Mouse (Mus musculus) hindbrain, embryonic 16.5 days (tissue): Measurements from ENCODE around the gene Smg6. TPM values are rescaled to one million over a fixed set of nuclear protein-coding genes. Genes with fewer than 3 reads are reported as not detected.

ENCODE experiments used
- ATAC-seq: fragments of 200-750 bp; cut with Nextera tagmentation; 2 replicates; pipeline ENCODE4 v1.8.0; 2017; ENCODE audit warnings: moderate TSS enrichment, moderate library complexity
- H3K27ac ChIP-seq: fragments of 300-500 bp; sonication (generic); 2 replicates; pipeline ENCODE4 v1.5.1; 2014; ENCODE audit warnings: low read depth, mild to moderate bottlenecking, control low read depth, low read length, moderate library complexity
- H3K27me3 ChIP-seq: fragments of 300-500 bp; sonication (generic); replicated peaks from 2 replicates; pipeline ENCODE4 v1.6.1; 2014; ENCODE audit warnings: low read length; ENCODE audit not compliant: control insufficient read depth, insufficient read depth
- H3K36me3 ChIP-seq: fragments of 300-500 bp; sonication (generic); 2 replicates; pipeline ENCODE4 v1.6.1; 2014; ENCODE audit warnings: mild to moderate bottlenecking, low read length, moderate library complexity, mixed read lengths; ENCODE audit not compliant: control insufficient read depth, insufficient read depth
- H3K4me1 ChIP-seq: fragments of 300-500 bp; sonication (generic); 2 replicates; pipeline ENCODE4 v1.6.1; 2014; ENCODE audit warnings: low read depth, low read length; ENCODE audit not compliant: control insufficient read depth, insufficient read depth
- H3K4me2 ChIP-seq: fragments of 300-500 bp; sonication (generic); 2 replicates; pipeline ENCODE4 v1.6.1; 2014; ENCODE audit warnings: mild to moderate bottlenecking, low read length, control low read depth, moderate library complexity
- H3K4me3 ChIP-seq: fragments of 300-500 bp; sonication (generic); 2 replicates; pipeline ENCODE4 v1.5.1; 2014; ENCODE audit warnings: mild to moderate bottlenecking, low read length, control low read depth, moderate library complexity
- H3K9ac ChIP-seq: fragments of 300-500 bp; sonication (generic); 2 replicates; pipeline ENCODE4 v1.6.1; 2014; ENCODE audit warnings: low read depth, mild to moderate bottlenecking, control low read depth, low read length, moderate library complexity
- H3K9me3 ChIP-seq: fragments of 300-500 bp; sonication (generic); 2 replicates; pipeline ENCODE4 v1.6.1; 2014; ENCODE audit warnings: mild to moderate bottlenecking, low read length, moderate library complexity; ENCODE audit not compliant: control insufficient read depth
- WGBS: fragments of 180-500 bp; shearing (Covaris S2); extraction: QIAGEN DNeasy Blood & Tissue Kit; methylation state at CpG from one replicate; pipeline ENCODE4 v1.1.7; 2014; 5-methylcytosine and 5-hydroxymethylcytosine counted together
- polyA plus RNA-seq: library from polyadenylated mRNA; unstranded; fragments of >200 nt; fragmentation: Nextera tagmentation; extraction: Ambion mirVana; gene quantifications from 2 replicates; pipeline ENCODE4 v1.2.1, GENCODE M21; 2015

Gene Smg6
- polyA plus RNA-seq, 1 experiment from 2014 or later = 11.6 TPM

DNA sequence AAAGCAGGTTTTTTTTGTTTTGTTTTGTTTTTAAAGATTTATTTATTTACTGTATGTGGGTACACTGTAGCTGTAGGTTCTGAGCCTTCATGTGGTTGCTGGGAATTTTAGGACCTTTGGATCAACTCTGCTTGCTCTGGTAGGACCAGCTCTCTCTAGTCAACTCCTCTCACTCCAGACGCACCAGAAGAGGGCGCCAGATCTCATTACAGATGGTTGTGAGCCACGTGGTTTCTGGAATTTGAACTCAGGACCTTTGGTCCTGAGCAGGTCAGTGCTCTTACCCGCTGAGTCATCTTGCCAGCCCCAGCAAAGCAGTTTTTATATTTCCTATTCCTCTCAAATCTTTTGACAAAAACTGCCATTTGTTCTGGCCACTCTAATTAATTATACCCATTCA is 1.5 kb upstream of the Smg6 start:
- no peak for ATAC-seq
- Histone ChIP-seq H3K27me3 (no peaks in the 10 kb centered on the region), H3K9me3 (no peaks in the 10 kb centered on the region), H3K27ac (no peak overlapping the region), H3K4me3 (no peak overlapping the region), H3K4me2 (no peak overlapping the region), H3K36me3 (peaks cover 3% of the 10 kb centered on the region), H3K4me1 (peaks cover 18% of the 10 kb centered on the region), H3K9ac (no peak overlapping the region)
- WGBS = 60% methylated on average over 4 of the region's 4 CpGs

DNA sequence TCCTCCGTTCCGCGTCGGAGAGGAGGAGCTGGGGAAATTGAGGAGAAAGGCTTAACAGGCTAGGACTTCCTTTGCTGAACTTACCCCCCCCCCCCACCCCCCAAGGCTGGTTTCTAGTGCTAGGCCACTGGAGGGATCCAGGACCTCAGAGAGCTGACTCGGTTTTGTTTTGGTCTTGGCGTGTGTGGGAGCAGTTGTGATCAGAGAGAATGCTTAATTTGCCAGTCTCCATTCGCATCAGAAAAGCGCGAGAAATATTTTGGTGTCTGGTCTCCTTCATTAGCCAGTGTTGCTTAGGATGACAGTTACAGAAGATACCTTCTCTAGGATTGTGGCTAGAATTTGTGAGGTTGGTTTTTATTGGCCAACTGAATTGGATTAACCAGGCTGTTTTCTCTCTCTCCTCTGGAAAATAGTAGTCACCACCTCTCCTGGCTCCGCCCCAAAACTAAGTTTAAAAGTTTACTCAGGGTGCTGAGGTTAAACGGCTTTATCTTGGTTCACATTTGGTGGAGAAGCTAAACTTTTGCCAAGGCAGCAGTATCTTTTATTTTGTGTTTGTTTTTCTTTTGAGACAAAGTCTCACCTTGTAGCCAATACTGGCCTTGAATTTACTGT is 874 bp downstream of the Smg6 start:
- Histone ChIP-seq H3K27ac (peak overlapping the region; percentile 93), H3K27me3 (no peaks in the 10 kb centered on the region), H3K9ac (peak overlapping the region; percentile 93), H3K4me3 (peak overlapping the region; percentile 97), H3K4me2 (peak overlapping the region; percentile 73), H3K9me3 (no peaks in the 10 kb centered on the region), H3K36me3 (0 out of 2 replicates have a peak, but pooled peaks cover 4% of the 10 kb centered on the region), H3K4me1 (peaks cover 18% of the 10 kb centered on the region)
- 9% methylated on average over 11 of the region's 11 CpGs for whole genome bisulfite sequencing
- peak; percentile 25 for ATAC-seq

DNA sequence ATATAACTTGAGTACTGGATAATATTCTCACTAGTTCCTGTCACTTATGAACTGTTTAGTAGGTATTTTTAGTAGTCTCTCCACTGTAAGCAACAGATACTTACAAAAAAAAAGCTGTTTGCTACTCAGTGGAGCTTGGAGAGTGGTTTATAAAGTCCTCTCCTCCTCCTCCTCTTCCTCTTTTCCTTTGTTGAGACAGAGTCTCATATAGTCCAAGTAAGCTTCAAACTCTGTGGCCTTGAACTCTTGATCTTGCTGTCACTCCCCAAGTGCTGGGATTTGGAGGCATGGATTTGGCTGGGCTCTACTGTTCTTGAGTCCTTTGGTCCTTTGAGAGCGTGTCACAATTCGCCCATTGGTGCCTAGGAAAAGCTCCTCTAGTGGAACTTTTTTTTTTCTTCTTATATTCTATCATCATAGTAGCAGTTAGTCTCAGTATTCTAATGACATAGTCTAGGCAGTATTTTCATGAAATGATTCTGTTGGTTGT is 1.7 kb downstream of the Smg6 start:
- no peak overlapping the region for H3K27ac ChIP-seq
- H3K36me3 ChIP-seq = 0 out of 2 replicates have a peak, but pooled peaks cover 4% of the 10 kb centered on the region
- no peaks in the 10 kb centered on the region for H3K9me3 ChIP-seq
- no peak overlapping the region for H3K4me3 ChIP-seq
- ATAC-seq = no peak
- no peaks in the 10 kb centered on the region for H3K27me3 ChIP-seq
- H3K4me2 ChIP-seq = no peak overlapping the region
- H3K4me1 ChIP-seq = peaks cover 18% of the 10 kb centered on the region
- H3K9ac ChIP-seq = no peak overlapping the region
- WGBS = 90% methylated on average over 2 of the region's 2 CpGs

DNA sequence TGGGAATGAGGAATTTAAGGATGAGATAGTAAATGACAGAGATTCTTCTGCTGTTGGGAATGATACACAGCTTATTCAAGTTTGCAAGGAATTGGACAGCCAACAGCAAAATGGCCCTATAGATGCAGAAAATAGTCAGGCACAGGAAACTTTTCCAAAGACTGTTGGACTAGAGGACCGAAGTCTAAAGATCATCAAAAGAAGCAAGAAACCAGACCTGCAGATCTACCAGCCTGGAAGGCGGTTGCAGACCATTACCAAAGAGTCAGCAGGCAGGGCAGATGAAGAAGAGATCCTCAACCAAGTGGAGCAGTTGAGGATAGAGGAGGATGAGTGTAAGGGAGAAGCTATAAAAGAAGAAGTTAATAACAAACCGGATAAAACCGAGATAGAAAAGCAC is 3.5 kb downstream of the Smg6 start:
- 78% methylated on average over 4 of the region's 4 CpGs for WGBS
- Histone ChIP-seq H3K4me2 (no peak overlapping the region), H3K4me1 (peaks cover 18% of the 10 kb centered on the region), H3K27ac (no peak overlapping the region), H3K36me3 (0 out of 2 replicates have a peak, but pooled peaks cover 4% of the 10 kb centered on the region), H3K4me3 (no peak overlapping the region), H3K27me3 (no peaks in the 10 kb centered on the region), H3K9ac (no peak overlapping the region), H3K9me3 (no peaks in the 10 kb centered on the region)
- no peak for ATAC-seq

DNA sequence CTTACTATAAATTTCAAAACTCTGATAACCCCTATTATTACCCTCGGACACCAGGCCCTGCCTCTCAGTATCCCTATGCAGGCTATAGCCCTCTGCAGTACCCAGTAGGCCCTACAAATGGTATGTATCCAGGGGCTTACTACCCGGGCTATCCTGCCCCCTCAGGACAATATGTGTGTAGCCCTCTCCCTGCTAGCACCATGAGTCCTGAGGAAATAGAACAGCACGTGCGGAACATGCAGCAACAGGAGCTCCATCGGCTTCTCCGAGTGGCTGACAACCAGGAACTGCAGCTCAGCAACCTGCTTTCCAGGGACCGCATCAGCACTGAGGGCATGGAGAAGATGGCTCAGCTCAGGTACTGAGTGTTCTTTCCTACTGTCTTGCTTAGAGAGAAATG is 4.8 kb downstream of the Smg6 start:
- Histone ChIP-seq H3K36me3 (peaks cover 12% of the 10 kb centered on the region), H3K4me3 (no peak overlapping the region), H3K9me3 (no peaks in the 10 kb centered on the region), H3K27ac (no peak overlapping the region), H3K9ac (no peak overlapping the region), H3K27me3 (no peaks in the 10 kb centered on the region), H3K4me2 (no peak overlapping the region), H3K4me1 (peaks cover 9% of the 10 kb centered on the region)
- WGBS = 89% methylated on average over 7 of the region's 7 CpGs
- no peak for ATAC-seq

DNA sequence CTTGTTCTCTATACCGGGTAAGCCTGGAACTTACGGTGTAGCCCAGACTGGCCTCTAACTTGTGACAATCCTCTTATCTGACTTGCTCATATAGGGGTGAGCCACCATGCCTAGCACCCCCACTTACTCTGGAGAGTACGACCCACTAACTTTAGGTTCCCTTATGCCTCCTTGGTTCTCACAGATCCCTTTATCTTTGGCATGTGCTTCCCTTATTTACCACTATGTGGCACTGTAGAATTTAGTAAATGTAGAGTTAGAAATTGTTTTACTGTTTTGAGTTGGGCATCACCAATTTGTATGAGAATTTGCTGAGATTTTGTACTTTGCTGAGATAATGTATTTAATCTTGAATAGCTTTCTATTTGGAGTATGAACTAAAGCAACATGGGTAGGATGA is 20.7 kb downstream of the Smg6 start:
- no peak for ATAC-seq
- Histone ChIP-seq H3K36me3 (peaks cover 6% of the 10 kb centered on the region; the same call in 1 of the 2 replicates), H3K4me1 (no peaks in the 10 kb centered on the region), H3K27ac (no peak overlapping the region), H3K9ac (no peak overlapping the region), H3K4me3 (no peak overlapping the region), H3K9me3 (no peaks in the 10 kb centered on the region), H3K4me2 (no peak overlapping the region), H3K27me3 (no peaks in the 10 kb centered on the region)
- 77% methylated on average over 3 of the region's 3 CpGs for WGBS

DNA sequence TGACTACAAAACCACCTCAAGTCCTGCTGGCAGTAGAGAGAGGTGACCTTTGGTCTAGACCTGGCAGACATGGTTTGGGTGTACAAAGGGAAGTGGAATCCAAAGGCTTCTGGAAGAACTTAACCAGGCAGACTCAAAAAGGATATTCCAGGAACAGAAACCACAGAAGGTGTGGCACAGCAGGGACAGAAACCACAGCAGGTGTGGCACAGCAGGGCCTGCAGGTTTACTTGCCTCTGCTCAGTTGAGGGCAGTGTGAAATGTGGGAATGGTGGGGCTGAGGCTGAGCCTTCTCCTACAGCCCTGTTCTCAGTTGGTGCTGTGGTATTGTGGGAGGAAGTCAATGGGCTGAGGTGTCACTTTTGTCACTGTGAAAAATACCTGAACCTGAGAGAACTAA is 29.3 kb downstream of the Smg6 start:
- no peaks in the 10 kb centered on the region for H3K9me3 ChIP-seq
- no peak overlapping the region for H3K4me3 ChIP-seq
- no peak for ATAC-seq
- no peaks in the 10 kb centered on the region for H3K27me3 ChIP-seq
- H3K9ac ChIP-seq = no peak overlapping the region; the same call in 1 of the 2 replicates
- no peak overlapping the region for H3K27ac ChIP-seq
- H3K4me2 ChIP-seq = no peak overlapping the region
- no peaks in the 10 kb centered on the region for H3K36me3 ChIP-seq
- no peaks in the 10 kb centered on the region for H3K4me1 ChIP-seq

DNA sequence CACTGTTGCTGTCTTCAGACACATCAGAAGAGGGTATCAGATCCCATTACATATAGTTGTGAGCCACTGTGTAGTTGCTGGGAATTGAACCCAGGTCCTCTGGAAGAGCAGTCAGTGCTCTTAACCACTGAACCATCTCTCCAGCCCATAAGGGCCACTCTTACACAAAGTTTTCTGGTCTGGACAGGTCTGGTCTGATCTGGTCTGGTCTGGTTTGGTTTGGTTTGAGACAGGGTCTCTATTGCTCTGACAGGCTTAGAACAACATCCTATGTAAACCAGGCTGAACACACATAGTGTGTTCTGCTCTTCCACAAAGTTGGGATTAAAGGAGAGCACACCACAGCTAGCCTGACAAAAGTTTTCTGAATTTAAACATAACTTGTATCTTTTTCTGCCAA is 30.4 kb downstream of the Smg6 start:
- Histone ChIP-seq H3K9ac (no peak overlapping the region), H3K27ac (no peak overlapping the region), H3K36me3 (no peaks in the 10 kb centered on the region), H3K4me1 (no peaks in the 10 kb centered on the region), H3K27me3 (no peaks in the 10 kb centered on the region), H3K4me2 (no peak overlapping the region), H3K9me3 (no peaks in the 10 kb centered on the region), H3K4me3 (no peak overlapping the region)
- no peak for ATAC-seq

DNA sequence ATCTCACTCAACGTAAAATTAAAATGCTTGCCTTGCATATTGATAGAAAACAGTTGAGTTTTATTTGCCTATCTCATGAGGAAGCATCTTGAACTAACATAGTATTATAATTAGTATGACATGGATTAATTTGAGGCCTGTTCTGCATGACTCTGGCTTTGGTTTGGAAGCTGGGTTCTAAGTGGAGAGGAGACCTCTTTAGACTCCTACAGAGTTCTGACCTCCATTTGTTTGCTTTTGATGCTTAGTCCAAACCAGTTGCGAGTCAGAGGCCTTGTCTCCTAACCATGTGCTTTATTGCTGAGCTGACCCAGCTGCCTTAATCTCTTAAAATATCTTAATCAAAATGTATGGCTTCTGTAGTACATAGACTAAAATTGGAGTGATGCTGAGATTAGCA is 32.0 kb downstream of the Smg6 start:
- WGBS = 83% methylated on average over 2 of the region's 2 CpGs
- Histone ChIP-seq H3K9me3 (no peaks in the 10 kb centered on the region), H3K36me3 (no peaks in the 10 kb centered on the region), H3K4me1 (no peaks in the 10 kb centered on the region), H3K9ac (no peak overlapping the region), H3K4me3 (no peak overlapping the region), H3K27me3 (no peaks in the 10 kb centered on the region), H3K27ac (no peak overlapping the region), H3K4me2 (no peak overlapping the region)
- ATAC-seq = no peak
